Mouse (Mus musculus) midbrain, embryonic 14.5 days (tissue): ENCODE measurements around the gene Tomm6. TPM values are rescaled to one million over a fixed set of nuclear protein-coding genes. Genes with fewer than 3 reads are reported as not detected.
A peak's percentile ranks its signal among the peaks of the same experiment; 100 is the strongest.

Experiments used
- ATAC-seq: fragments of 200-750 bp; cut with Nextera tagmentation; 2 replicates; pipeline ENCODE4 v1.8.0; 2017; ENCODE audit warnings: moderate number of reproducible peaks, moderate library complexity; ENCODE audit not compliant: low FRiP score, low TSS enrichment
- DNase-seq: peaks from one replicate; pipeline ENCODE4 v3.0.0-alpha.2; 2015
- H3K27ac ChIP-seq: fragments of 300-500 bp; sonication (generic); replicated peaks from 2 replicates; pipeline ENCODE4 v1.5.1; 2014; ENCODE audit warnings: mild to moderate bottlenecking, low read depth, low read length, moderate library complexity
- H3K27me3 ChIP-seq: fragments of 300-500 bp; sonication (generic); 2 replicates; pipeline ENCODE4 v1.6.1; 2014; ENCODE audit warnings: low read length, control low read depth, mixed read lengths; ENCODE audit not compliant: control insufficient read depth, insufficient read depth
- H3K36me3 ChIP-seq: fragments of 300-500 bp; sonication (generic); 2 replicates; pipeline ENCODE4 v1.6.1; 2014; ENCODE audit warnings: low read length, control low read depth; ENCODE audit not compliant: control insufficient read depth, insufficient read depth
- H3K4me1 ChIP-seq: fragments of 300-500 bp; sonication (generic); 2 replicates; pipeline ENCODE4 v1.6.1; 2014; ENCODE audit warnings: mild to moderate bottlenecking, antibody characterized with exemption, low read length, control low read depth; ENCODE audit not compliant: control insufficient read depth, insufficient read depth
- H3K4me2 ChIP-seq: fragments of 300-500 bp; sonication (generic); 2 replicates; pipeline ENCODE4 v1.6.1; 2014; ENCODE audit warnings: mild to moderate bottlenecking, low read length, moderate library complexity
- H3K4me3 ChIP-seq: fragments of 300-500 bp; sonication (generic); replicated peaks from 2 replicates; pipeline ENCODE4 v1.5.1; 2014; ENCODE audit warnings: low read depth, low read length
- H3K9ac ChIP-seq: fragments of 300-500 bp; sonication (generic); replicated peaks from 2 replicates; pipeline ENCODE4 v1.6.1; 2014; ENCODE audit warnings: mild to moderate bottlenecking, low read length, moderate library complexity
- H3K9me3 ChIP-seq: fragments of 300-500 bp; sonication (generic); 2 replicates; pipeline ENCODE4 v1.6.1; 2016; ENCODE audit warnings: low read length, control low read depth, mixed read lengths; ENCODE audit not compliant: control insufficient read depth
- WGBS: fragments of 180-500 bp; shearing (Covaris S2); extraction: QIAGEN DNeasy Blood & Tissue Kit; methylation state at CpG from one replicate; pipeline ENCODE4 v1.1.7; 2014; 5-methylcytosine and 5-hydroxymethylcytosine counted together
- polyA plus RNA-seq: library from polyadenylated mRNA; unstranded; fragments of >200 nt; fragmentation: Nextera tagmentation; extraction: Ambion mirVana; gene quantifications from 2 replicates; pipeline ENCODE4 v1.2.1, GENCODE M21; 2014

The Tomm6 gene
- polyA plus RNA-seq, 1 experiment from 2014 or later: 298 TPM

GRCm38 (mm10) chr17:47702548-47703345, 14.6 kb upstream of the Tomm6 start:
- H3K27me3 ChIP-seq: 0 out of 2 replicates have a peak, but pooled peaks cover 3% of the 10 kb centered on the region
- H3K9ac ChIP-seq: no peak overlapping the region
- no peaks in the 10 kb centered on the region for H3K4me1 ChIP-seq
- DNase-seq (no peak), ATAC-seq (no peak)
- no peak overlapping the region for H3K4me2 ChIP-seq
- H3K36me3 ChIP-seq: peaks cover 52% of the 10 kb centered on the region
- no peaks in the 10 kb centered on the region for H3K9me3 ChIP-seq
- no peak overlapping the region for H3K4me3 ChIP-seq
- H3K27ac ChIP-seq: no peak overlapping the region
- 58% methylated on average over 28 of the region's 28 CpGs for WGBS

GRCm38 (mm10) chr17:47701793-47702192, 13.6 kb upstream of the Tomm6 start:
- DNase-seq (peak; percentile 39), ATAC-seq (no peak)
- no peak overlapping the region for H3K9ac ChIP-seq
- H3K4me2 ChIP-seq: no peak overlapping the region
- H3K27ac ChIP-seq: no peak overlapping the region
- no peaks in the 10 kb centered on the region for H3K9me3 ChIP-seq
- H3K4me3 ChIP-seq: no peak overlapping the region
- H3K36me3 ChIP-seq: peaks cover 52% of the 10 kb centered on the region
- H3K27me3 ChIP-seq: 0 out of 2 replicates have a peak, but pooled peaks cover 3% of the 10 kb centered on the region
- 72% methylated on average over 9 of the region's 9 CpGs for WGBS
- H3K4me1 ChIP-seq: no peaks in the 10 kb centered on the region

GRCm38 (mm10) chr17:47699055-47699454, 10.9 kb upstream of the Tomm6 start:
- no peak for DNase-seq
- no peak overlapping the region for H3K27ac ChIP-seq
- 85% methylated on average over 2 of the region's 2 CpGs for WGBS
- H3K9me3 ChIP-seq: no peaks in the 10 kb centered on the region
- no peak for ATAC-seq
- 0 out of 2 replicates have a peak, but pooled peaks cover 7% of the 10 kb centered on the region for H3K4me1 ChIP-seq
- no peak overlapping the region for H3K4me3 ChIP-seq
- no peak overlapping the region for H3K9ac ChIP-seq
- H3K27me3 ChIP-seq: 0 out of 2 replicates have a peak, but pooled peaks cover 3% of the 10 kb centered on the region
- peaks cover 46% of the 10 kb centered on the region for H3K36me3 ChIP-seq
- no peak overlapping the region for H3K4me2 ChIP-seq

- no peaks in the 10 kb centered on the region for H3K9me3 ChIP-seq
- H3K36me3 ChIP-seq: peaks cover 37% of the 10 kb centered on the region
- H3K9ac ChIP-seq: no peak overlapping the region
- no peak overlapping the region for H3K4me2 ChIP-seq
- H3K4me1 ChIP-seq: 0 out of 2 replicates have a peak, but pooled peaks cover 7% of the 10 kb centered on the region
- H3K27ac ChIP-seq: no peak overlapping the region
- DNase-seq (no peak), ATAC-seq (no peak)
- no peak overlapping the region for H3K4me3 ChIP-seq
- 89% methylated on average over 10 of the region's 10 CpGs for WGBS
- 0 out of 2 replicates have a peak, but pooled peaks cover 3% of the 10 kb centered on the region for H3K27me3 ChIP-seq
Observed at GRCm38 (mm10) chr17:47698156-47698555, 10.0 kb upstream of the Tomm6 start.

- peak overlapping the region; percentile 82 for H3K27ac ChIP-seq
- H3K4me2 ChIP-seq: peak overlapping the region; percentile 63
- ATAC-seq (no peak), DNase-seq (no peak)
- 0 out of 2 replicates have a peak, but pooled peaks cover 7% of the 10 kb centered on the region for H3K4me1 ChIP-seq
- peak overlapping the region; percentile 70 for H3K4me3 ChIP-seq
- under 1% methylated on average over 23 of the region's 23 CpGs for WGBS
- no peaks in the 10 kb centered on the region for H3K27me3 ChIP-seq
- H3K36me3 ChIP-seq: peaks cover 11% of the 10 kb centered on the region
- no peaks in the 10 kb centered on the region for H3K9me3 ChIP-seq
- peak overlapping the region; percentile 86 for H3K9ac ChIP-seq
Observed at GRCm38 (mm10) chr17:47695337-47695710, 7.1 kb upstream of the Tomm6 start.

- H3K4me3 ChIP-seq: peak within 1 kb of the TSS; percentile 70
- H3K4me1 ChIP-seq: 0 out of 2 replicates have a peak, but pooled peaks cover 10% of the 10 kb centered on the region
- ATAC-seq: peak; percentile 94
- peaks cover 9% of the 10 kb centered on the region for H3K36me3 ChIP-seq
- peak within 1 kb of the TSS; percentile 63 for H3K4me2 ChIP-seq
- WGBS: under 1% methylated on average over 80 of the region's 82 CpGs
- peak within 1 kb of the TSS; percentile 82 for H3K27ac ChIP-seq
- peak within 1 kb of the TSS; percentile 86 for H3K9ac ChIP-seq
- H3K27me3 ChIP-seq: no peaks in the 10 kb centered on the region
- DNase-seq: peak; percentile 98
- H3K9me3 ChIP-seq: no peaks in the 10 kb centered on the region
Observed at GRCm38 (mm10) chr17:47694503-47695336, 6.5 kb upstream of the Tomm6 start, which contains the start of gene Prickle4. Gene Prickle4 (minus strand): TSS chr17:47694736.

- peak within 1 kb of the TSS; percentile 82 for H3K27ac ChIP-seq
- DNase-seq (no peak), ATAC-seq (no peak)
- H3K27me3 ChIP-seq: no peaks in the 10 kb centered on the region
- peaks cover 5% of the 10 kb centered on the region for H3K36me3 ChIP-seq
- H3K4me1 ChIP-seq: 0 out of 2 replicates have a peak, but pooled peaks cover 13% of the 10 kb centered on the region
- 0% methylated on average over 3 of the region's 3 CpGs for WGBS
- peak within 1 kb of the TSS; percentile 70 for H3K4me3 ChIP-seq
- no peaks in the 10 kb centered on the region for H3K9me3 ChIP-seq
- H3K9ac ChIP-seq: peak within 1 kb of the TSS; percentile 86
- H3K4me2 ChIP-seq: peak within 1 kb of the TSS; percentile 63
Observed at GRCm38 (mm10) chr17:47694442-47694502, 6.1 kb upstream of the Tomm6 start, which contains the start of gene Gm21981. Gene Gm21981 (minus strand): TSS chr17:47694455.

- no peaks in the 10 kb centered on the region for H3K9me3 ChIP-seq
- peak overlapping the region; percentile 86 for H3K9ac ChIP-seq
- H3K27me3 ChIP-seq: no peaks in the 10 kb centered on the region
- DNase-seq (no peak), ATAC-seq (no peak)
- H3K4me3 ChIP-seq: peak overlapping the region; percentile 70
- H3K4me1 ChIP-seq: 0 out of 2 replicates have a peak, but pooled peaks cover 13% of the 10 kb centered on the region
- WGBS: 31% methylated on average over 13 of the region's 13 CpGs
- peak overlapping the region; percentile 63 for H3K4me2 ChIP-seq
- peak overlapping the region; percentile 82; the same call in 1 of the 2 replicates for H3K27ac ChIP-seq
- H3K36me3 ChIP-seq: peaks cover under 1% of the 10 kb centered on the region
Observed at GRCm38 (mm10) chr17:47693671-47694441, 5.7 kb upstream of the Tomm6 start.
